In the genomic region with DNA sequence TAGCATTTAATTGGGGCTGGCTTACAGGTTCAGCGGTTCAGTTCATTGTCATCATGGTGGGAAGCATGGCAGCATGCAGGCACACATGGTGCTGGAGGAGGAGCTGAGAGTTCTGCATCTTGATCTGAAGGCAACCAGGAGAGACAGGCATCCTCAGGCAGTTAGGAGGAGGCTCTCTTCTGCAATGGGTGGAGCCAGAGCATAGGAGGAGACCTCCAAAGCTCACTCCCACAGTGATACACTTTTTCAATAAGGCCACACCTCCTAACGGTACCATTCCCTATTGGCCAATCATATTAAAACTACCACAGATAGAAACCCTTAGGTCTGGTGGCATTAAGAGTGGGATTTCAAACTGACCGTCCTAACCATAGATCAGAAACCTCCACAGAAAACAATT, we compare ENCODE assay signal across 28 mouse cellular contexts. TPM values are rescaled to one million over a fixed set of nuclear protein-coding genes. Genes with fewer than 3 reads are reported as not detected.
"Had no signal": no experiment of that assay in that cellular context is flagged by ENCODE, and none has a peak within 500 bp of the region (broad histone marks: within the 10 kb centered on the region; RNA-seq: fewer than 3 reads in every experiment).

No protein-coding gene starts in this region.

- H3K9me3 ChIP-seq: heart, embryonic 13.5 days; heart, embryonic 15.5 days; hindbrain, embryonic 13.5 days; hindbrain, embryonic 15.5 days; kidney, embryonic 15.5 days; limb, embryonic 13.5 days had no signal

- H3K27ac ChIP-seq: heart, adult 2 months; heart, embryonic 13.5 days; heart, embryonic 15.5 days; hindbrain, embryonic 13.5 days; hindbrain, embryonic 15.5 days; hindbrain, postnatal 0 days; kidney, embryonic 15.5 days; kidney, postnatal 0 days; limb, embryonic 13.5 days had no signal

- H3K4me2 ChIP-seq: heart, embryonic 11.5 days; heart, embryonic 13.5 days; heart, embryonic 15.5 days; hindbrain, embryonic 13.5 days; hindbrain, embryonic 15.5 days; kidney, embryonic 15.5 days; limb, embryonic 13.5 days had no signal

- H3K27me3 ChIP-seq: heart, embryonic 13.5 days; heart, embryonic 15.5 days; hindbrain, embryonic 13.5 days; hindbrain, embryonic 15.5 days; kidney, embryonic 15.5 days; limb, embryonic 13.5 days had no signal

- DNase-seq: forebrain, postnatal 0 days; gastrocnemius, postnatal 14 days; gastrocnemius, postnatal 36 days; heart, adult 11 months; heart, adult 2 months; heart, postnatal 14 days; heart, postnatal 36 days; kidney, adult 11 months; kidney, adult 2 months; kidney, adult 9 months; kidney, postnatal 14 days; kidney, postnatal 36 days; layer of hippocampus, adult 9-11 months; layer of hippocampus, postnatal 36 days; left cerebral cortex, postnatal 4 days had no signal

- H3K9ac ChIP-seq: forebrain, postnatal 0 days; heart, embryonic 13.5 days; heart, embryonic 15.5 days; hindbrain, embryonic 13.5 days; hindbrain, embryonic 15.5 days; kidney, embryonic 15.5 days; limb, embryonic 13.5 days had no signal

- H3K4me3 ChIP-seq: heart, adult 2 months; heart, embryonic 13.5 days; heart, embryonic 15.5 days; hindbrain, embryonic 13.5 days; hindbrain, embryonic 15.5 days; kidney, embryonic 15.5 days; limb, embryonic 13.5 days had no signal

- H3K36me3 ChIP-seq: heart, embryonic 15.5 days; kidney, embryonic 15.5 days; limb, embryonic 13.5 days had no signal

- ATAC-seq: forebrain, postnatal 0 days; hindbrain, postnatal 0 days; intestine, embryonic 16.5 days had no signal

- H3K4me1 ChIP-seq: heart, embryonic 15.5 days; kidney, embryonic 15.5 days; limb, embryonic 13.5 days had no signal

RNA-seq across cellular contexts. Expression of a gene that starts 25.9 kb away (rescaled TPM):
- polyA plus RNA-seq: large intestine, adult 2 months had no signal

RNA-seq across cellular contexts. Expression of a gene that starts 29.1 kb away (rescaled TPM):
- total RNA-seq: heart, adult 2 months; heart, postnatal 14 days; heart, postnatal 36 days; hematopoietic stem cell, adult 5-6 weeks had no signal
- polyA plus RNA-seq: gonadal fat pad, adult 2 months; heart, adult 2 months; heart, embryonic 11.5 days; heart, embryonic 13.5 days; heart, embryonic 15.5 days; kidney, postnatal 0 days; large intestine, adult 2 months had no signal
